Mouse (Mus musculus) embryonic facial prominence, embryonic 10.5 days (tissue): ENCODE data around the gene Sh3bp1. TPM values are rescaled to one million over a fixed set of nuclear protein-coding genes. Genes with fewer than 3 reads are reported as not detected.

ENCODE experiments used
- DNase-seq: peaks from one replicate; pipeline ENCODE4 v3.0.0-alpha.2; 2017; ENCODE audit warnings: low spot score
- H3K27ac ChIP-seq: fragments of 300-500 bp; sonication (generic); replicated peaks from 2 replicates; pipeline ENCODE4 v1.5.1; 2016; ENCODE audit warnings: mild to moderate bottlenecking
- H3K27me3 ChIP-seq: fragments of 300-500 bp; sonication (generic); replicated peaks from 2 replicates; pipeline ENCODE4 v1.6.1; 2016; ENCODE audit warnings: low read depth, mild to moderate bottlenecking; ENCODE audit not compliant: poor library complexity, severe bottlenecking
- H3K36me3 ChIP-seq: fragments of 300-500 bp; sonication (generic); replicated peaks from 2 replicates; pipeline ENCODE4 v1.6.1; 2016; ENCODE audit warnings: mild to moderate bottlenecking, moderate library complexity
- H3K4me1 ChIP-seq: fragments of 300-500 bp; sonication (generic); 2 replicates; pipeline ENCODE4 v1.6.1; 2016
- H3K4me3 ChIP-seq: fragments of 300-500 bp; sonication (generic); 2 replicates; pipeline ENCODE4 v1.5.1; 2016; ENCODE audit warnings: mild to moderate bottlenecking, moderate library complexity
- H3K9me3 ChIP-seq: fragments of 300-500 bp; sonication (generic); 2 replicates; pipeline ENCODE4 v1.6.1; 2016; ENCODE audit warnings: mild to moderate bottlenecking
- whole genome bisulfite sequencing: fragments of 180-500 bp; shearing (Covaris S2); methylation state at CpG from one replicate; pipeline ENCODE4 v1.1.7; 2016; 5-methylcytosine and 5-hydroxymethylcytosine counted together
- polyA plus RNA-seq: library from polyadenylated mRNA; unstranded; fragments of >200 nt; fragmentation: Nextera tagmentation; extraction: Ambion mirVana; gene quantifications from 2 replicates; pipeline ENCODE4 v1.2.1, GENCODE M21; 2016

The Sh3bp1 gene
- polyA plus RNA-seq, 1 experiment from 2014 or later = 35.6 TPM

- Histone ChIP-seq H3K27me3 (0 out of 2 replicates have a peak, but pooled peaks cover 24% of the 10 kb centered on the region), H3K4me3 (no peak overlapping the region), H3K4me1 (peaks cover 37% of the 10 kb centered on the region), H3K36me3 (peaks cover 66% of the 10 kb centered on the region), H3K27ac (peak overlapping the region; percentile 42; the same call in 1 of the 2 replicates), H3K9me3 (no peaks in the 10 kb centered on the region)
- WGBS = 9% methylated on average over 2 of the region's 2 CpGs
- DNase-seq = peak; percentile 81
Observed at GRCm38 (mm10) chr15:78903243-78903642, 3.7 kb downstream of the Sh3bp1 start.

GRCm38 (mm10) chr15:78908399-78908798 lies 8.8 kb downstream of the Sh3bp1 start:
- H3K4me3 ChIP-seq = no peak overlapping the region
- H3K9me3 ChIP-seq = no peaks in the 10 kb centered on the region
- H3K4me1 ChIP-seq = peaks cover 15% of the 10 kb centered on the region
- peaks cover 84% of the 10 kb centered on the region for H3K36me3 ChIP-seq
- no peak overlapping the region for H3K27ac ChIP-seq
- DNase-seq = no peak
- 75% methylated on average over 7 of the region's 7 CpGs for WGBS
- no peaks in the 10 kb centered on the region for H3K27me3 ChIP-seq

GRCm38 (mm10) chr15:78908982-78909381 lies 9.4 kb downstream of the Sh3bp1 start:
- no peaks in the 10 kb centered on the region for H3K9me3 ChIP-seq
- H3K27me3 ChIP-seq = no peaks in the 10 kb centered on the region
- peaks cover 16% of the 10 kb centered on the region for H3K4me1 ChIP-seq
- no peak overlapping the region for H3K4me3 ChIP-seq
- 91% methylated on average over 8 of the region's 8 CpGs for WGBS
- H3K36me3 ChIP-seq = peaks cover 78% of the 10 kb centered on the region
- DNase-seq = no peak
- H3K27ac ChIP-seq = no peak overlapping the region

- peak; percentile 44 for DNase-seq
- H3K4me1 ChIP-seq = peaks cover 44% of the 10 kb centered on the region
- no peaks in the 10 kb centered on the region for H3K9me3 ChIP-seq
- 43% methylated on average over 9 of the region's 9 CpGs for WGBS
- peaks cover 57% of the 10 kb centered on the region for H3K36me3 ChIP-seq
- H3K27ac ChIP-seq = no peak overlapping the region
- no peaks in the 10 kb centered on the region for H3K27me3 ChIP-seq
- H3K4me3 ChIP-seq = no peak overlapping the region
Observed at GRCm38 (mm10) chr15:78912040-78912439, 12.5 kb downstream of the Sh3bp1 start.

GRCm38 (mm10) chr15:78913632-78914090 lies 14.1 kb downstream of the Sh3bp1 start, which contains the start of gene Pdxp:
Pdxp (plus strand) TSS chr15:78913919.
- Histone ChIP-seq H3K27ac (peak within 1 kb of the TSS; percentile 95), H3K27me3 (no peaks in the 10 kb centered on the region), H3K9me3 (no peaks in the 10 kb centered on the region), H3K4me1 (peaks cover 54% of the 10 kb centered on the region), H3K4me3 (peak within 1 kb of the TSS; percentile 80), H3K36me3 (peaks cover 55% of the 10 kb centered on the region)
- under 1% methylated on average over 51 of the region's 51 CpGs for WGBS
- peak; percentile 99 for DNase-seq

- peaks cover 55% of the 10 kb centered on the region for H3K36me3 ChIP-seq
- DNase-seq = peak; percentile 74
- under 1% methylated on average over 87 of the region's 87 CpGs for WGBS
- no peaks in the 10 kb centered on the region for H3K27me3 ChIP-seq
- H3K9me3 ChIP-seq = no peaks in the 10 kb centered on the region
- peak overlapping the region; percentile 95 for H3K27ac ChIP-seq
- H3K4me3 ChIP-seq = peak overlapping the region; percentile 80
- H3K4me1 ChIP-seq = peaks cover 54% of the 10 kb centered on the region
Observed at GRCm38 (mm10) chr15:78914091-78914822, 14.7 kb downstream of the Sh3bp1 start.

GRCm38 (mm10) chr15:78914823-78915659 lies 15.5 kb downstream of the Sh3bp1 start:
- whole genome bisulfite sequencing = 53% methylated on average over 8 of the region's 8 CpGs
- no peaks in the 10 kb centered on the region for H3K27me3 ChIP-seq
- no peaks in the 10 kb centered on the region for H3K9me3 ChIP-seq
- peaks cover 54% of the 10 kb centered on the region for H3K4me1 ChIP-seq
- H3K4me3 ChIP-seq = peak overlapping the region; percentile 80
- peak overlapping the region; percentile 95; the same call in 1 of the 2 replicates for H3K27ac ChIP-seq
- peaks cover 55% of the 10 kb centered on the region for H3K36me3 ChIP-seq
- DNase-seq = no peak

GRCm38 (mm10) chr15:78915660-78916017 lies 16.1 kb downstream of the Sh3bp1 start:
- Histone ChIP-seq H3K36me3 (peaks cover 52% of the 10 kb centered on the region), H3K27ac (0 out of 2 replicates have a peak overlapping the region, but pooled peaks have one; percentile 55), H3K27me3 (no peaks in the 10 kb centered on the region), H3K4me1 (peaks cover 54% of the 10 kb centered on the region), H3K4me3 (peak overlapping the region; percentile 80), H3K9me3 (no peaks in the 10 kb centered on the region)
- peak; percentile 76 for DNase-seq
- 8% methylated on average over 8 of the region's 8 CpGs for WGBS

GRCm38 (mm10) chr15:78916052-78916826 lies 16.7 kb downstream of the Sh3bp1 start:
- H3K9me3 ChIP-seq = no peaks in the 10 kb centered on the region
- H3K36me3 ChIP-seq = peaks cover 46% of the 10 kb centered on the region
- peaks cover 54% of the 10 kb centered on the region for H3K4me1 ChIP-seq
- DNase-seq = no peak
- peak overlapping the region; percentile 80 for H3K4me3 ChIP-seq
- 69% methylated on average over 12 of the region's 12 CpGs for WGBS
- H3K27ac ChIP-seq = peak overlapping the region; percentile 55; the same call in 1 of the 2 replicates
- H3K27me3 ChIP-seq = no peaks in the 10 kb centered on the region

GRCm38 (mm10) chr15:78918126-78918525 lies 18.6 kb downstream of the Sh3bp1 start:
- Histone ChIP-seq H3K4me3 (0 out of 2 replicates have a peak overlapping the region, but pooled peaks have one; percentile 4), H3K9me3 (no peaks in the 10 kb centered on the region), H3K36me3 (peaks cover 41% of the 10 kb centered on the region), H3K27me3 (no peaks in the 10 kb centered on the region), H3K4me1 (peaks cover 42% of the 10 kb centered on the region), H3K27ac (no peak overlapping the region)
- WGBS = 92% methylated on average over 23 of the region's 23 CpGs
- no peak for DNase-seq

- DNase-seq = no peak
- H3K27ac ChIP-seq = no peak overlapping the region
- no peaks in the 10 kb centered on the region for H3K9me3 ChIP-seq
- 86% methylated on average over 12 of the region's 12 CpGs for whole genome bisulfite sequencing
- H3K4me1 ChIP-seq = peaks cover 42% of the 10 kb centered on the region
- no peak overlapping the region for H3K4me3 ChIP-seq
- H3K36me3 ChIP-seq = peaks cover 41% of the 10 kb centered on the region
- H3K27me3 ChIP-seq = no peaks in the 10 kb centered on the region
Observed at GRCm38 (mm10) chr15:78919914-78920313, 20.3 kb downstream of the Sh3bp1 start.

GRCm38 (mm10) chr15:78922700-78923099 lies 23.1 kb downstream of the Sh3bp1 start:
- H3K27me3 ChIP-seq = peaks cover 12% of the 10 kb centered on the region
- peaks cover 45% of the 10 kb centered on the region for H3K4me1 ChIP-seq
- WGBS = 87% methylated on average over 7 of the region's 7 CpGs
- peaks cover 24% of the 10 kb centered on the region for H3K36me3 ChIP-seq
- no peaks in the 10 kb centered on the region for H3K9me3 ChIP-seq
- no peak overlapping the region for H3K27ac ChIP-seq
- no peak overlapping the region for H3K4me3 ChIP-seq
- DNase-seq = no peak
